Mouse (Mus musculus): ENCODE measurements around the gene Fa2h.
A peak's percentile ranks its signal among the peaks of the same experiment; 100 is the strongest.
"Not testable (repeated sequence)": the region's sequence is repeated elsewhere in the genome, so short reads cannot be mapped to it uniquely, and the experiment has no call there.

Fa2h gene

DNA sequence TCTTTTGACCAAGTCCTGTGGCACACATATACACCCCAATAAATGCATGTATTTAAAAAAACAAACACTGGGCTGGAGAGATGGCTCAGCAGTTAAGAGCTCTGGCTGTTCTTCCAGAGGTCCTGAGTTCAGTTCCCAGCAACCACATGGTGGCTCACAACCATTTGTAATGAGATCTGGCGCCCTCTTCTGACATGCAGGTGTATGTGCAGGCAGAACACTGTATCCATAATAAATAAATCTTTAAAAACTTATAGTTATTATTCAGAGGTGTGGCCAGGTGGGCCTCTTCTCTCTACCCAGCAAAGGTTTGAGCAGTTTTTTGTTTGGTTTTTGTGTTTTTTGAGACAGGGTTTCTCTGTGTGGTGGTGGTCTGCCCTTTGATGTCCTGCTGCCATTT, 34.7 kb downstream of the Fa2h start:
- DNase-seq (ENCODE audit: low spot score in 2 of 2): no peak

DNA sequence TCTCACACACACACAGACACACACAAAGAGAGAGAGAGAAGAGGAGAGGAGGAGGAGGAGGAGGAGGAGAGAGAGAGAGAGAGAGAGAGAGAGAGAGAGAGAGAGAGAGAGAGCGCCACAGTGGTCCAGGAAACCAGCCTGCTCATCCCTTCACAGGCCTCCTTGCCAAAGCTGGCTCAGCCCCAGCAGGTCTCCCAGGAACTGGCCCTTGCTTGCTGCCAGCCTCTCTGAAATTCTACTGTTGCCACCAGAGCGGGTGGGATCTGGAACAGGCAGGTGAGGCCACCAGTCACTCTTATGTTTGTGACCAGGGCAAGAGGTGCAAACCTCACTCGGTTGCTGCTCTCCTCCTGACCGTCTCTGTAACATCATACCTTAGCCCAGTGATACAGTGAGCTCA, 36.2 kb downstream of the Fa2h start:
- DNase-seq (ENCODE audit: low spot score in 2 of 2): no peak

DNA sequence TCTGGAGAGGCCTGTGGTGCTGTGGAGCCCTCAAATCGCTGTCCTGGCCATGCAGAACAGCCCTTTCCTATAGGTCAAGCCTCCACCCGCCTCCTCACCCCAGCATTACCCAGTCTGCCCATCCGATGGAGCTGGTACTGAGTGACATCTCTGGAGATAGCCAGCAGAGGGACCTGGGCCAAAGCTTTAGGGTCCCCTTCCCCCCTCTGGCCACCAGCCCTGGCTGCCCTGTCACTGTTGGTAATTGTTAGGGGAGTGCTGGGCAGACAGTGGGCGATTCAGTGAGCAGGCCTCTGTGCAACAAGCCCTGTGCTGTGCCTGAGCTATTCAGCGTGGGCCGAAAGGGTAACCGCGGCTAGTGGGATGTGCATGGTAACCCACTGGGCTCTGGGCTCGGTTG, 40.1 kb downstream of the Fa2h start:
- DNase-seq (ENCODE audit: low spot score in 2 of 2): no peak

DNA sequence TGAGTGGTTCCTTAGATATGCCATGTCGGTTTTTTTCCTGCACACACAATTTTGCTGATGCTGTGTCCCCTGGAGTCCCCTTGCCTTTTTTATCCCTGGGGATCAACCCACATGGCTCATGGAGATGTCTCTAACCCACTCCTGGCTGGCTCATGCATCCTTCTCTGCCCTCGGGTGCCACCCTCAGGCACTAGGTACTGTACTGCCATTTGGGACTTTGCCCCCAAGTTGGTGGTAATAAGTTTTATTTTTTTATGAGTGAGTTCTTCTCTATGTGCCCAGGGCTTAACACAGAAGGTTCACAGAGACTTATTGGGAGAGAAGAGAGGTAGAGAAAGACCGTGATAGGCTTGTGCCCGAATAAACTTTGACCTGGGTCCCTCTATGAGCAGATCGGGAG, 41.3 kb downstream of the Fa2h start:
- no peak for DNase-seq (ENCODE audit: low spot score in 2 of 2)

DNA sequence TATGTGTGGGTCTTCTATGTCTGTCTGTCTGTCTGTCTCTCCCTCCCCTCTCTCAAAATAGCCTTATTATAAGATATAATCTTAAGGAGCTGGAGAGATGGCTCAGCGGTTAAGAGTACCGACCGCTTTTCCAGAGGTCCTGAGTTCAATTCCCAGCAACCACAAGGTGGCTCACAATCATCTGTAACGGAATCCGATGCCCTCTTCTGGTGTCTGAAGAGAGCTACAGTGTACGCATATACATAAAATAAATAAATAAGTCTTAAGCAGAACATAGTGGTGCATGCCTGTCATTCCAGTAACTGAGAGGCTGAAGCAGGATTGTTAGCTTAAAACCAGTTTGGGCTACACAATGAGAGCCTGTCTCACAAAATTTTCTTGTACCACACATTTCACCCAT, 43.0 kb downstream of the Fa2h start:
- DNase-seq (ENCODE audit: low spot score in 2 of 2): no peak

DNA sequence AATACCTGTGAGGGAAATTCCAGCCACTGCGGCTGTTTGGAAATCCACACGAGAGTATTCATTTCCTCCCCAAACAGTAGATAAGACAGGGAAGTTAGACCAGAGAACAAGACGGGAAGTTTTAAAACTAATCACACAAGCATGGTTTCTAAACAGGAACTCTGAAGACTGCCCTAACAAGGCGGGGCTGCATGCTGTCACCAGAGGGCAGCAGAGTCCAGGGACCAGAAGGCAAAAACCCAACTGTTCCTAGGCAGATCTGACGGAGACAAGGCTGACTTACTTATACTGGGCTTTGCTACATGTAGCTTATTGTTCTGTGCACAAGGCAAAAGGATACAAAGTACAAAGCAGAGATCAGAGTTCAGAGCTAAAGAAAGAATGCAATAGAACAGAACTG, 50.4 kb downstream of the Fa2h start:
- peak; percentile 51 to 85 for DNase-seq (ENCODE audit: low spot score in 2 of 2)

DNA sequence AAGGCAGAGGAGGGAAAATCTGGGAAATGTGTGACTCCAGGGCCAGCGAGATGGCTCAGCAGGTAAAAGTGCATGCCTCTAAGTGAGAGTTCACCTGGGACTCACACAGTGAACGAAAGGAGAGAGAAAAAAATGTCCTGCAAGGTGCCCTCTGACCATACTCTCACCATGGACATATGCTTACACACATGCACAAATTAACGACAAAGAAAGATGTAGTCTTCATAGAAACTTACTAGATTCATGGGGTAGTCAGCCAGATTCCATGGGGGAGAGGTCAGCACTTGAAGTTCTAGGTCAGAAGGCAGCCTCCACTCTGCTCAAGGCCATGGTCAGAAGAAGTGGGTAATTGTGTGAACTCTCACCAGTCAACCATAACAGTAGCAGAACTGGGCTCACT, 53.4 kb downstream of the Fa2h start:
- DNase-seq (ENCODE audit: low spot score in 2 of 2): no peak

DNA sequence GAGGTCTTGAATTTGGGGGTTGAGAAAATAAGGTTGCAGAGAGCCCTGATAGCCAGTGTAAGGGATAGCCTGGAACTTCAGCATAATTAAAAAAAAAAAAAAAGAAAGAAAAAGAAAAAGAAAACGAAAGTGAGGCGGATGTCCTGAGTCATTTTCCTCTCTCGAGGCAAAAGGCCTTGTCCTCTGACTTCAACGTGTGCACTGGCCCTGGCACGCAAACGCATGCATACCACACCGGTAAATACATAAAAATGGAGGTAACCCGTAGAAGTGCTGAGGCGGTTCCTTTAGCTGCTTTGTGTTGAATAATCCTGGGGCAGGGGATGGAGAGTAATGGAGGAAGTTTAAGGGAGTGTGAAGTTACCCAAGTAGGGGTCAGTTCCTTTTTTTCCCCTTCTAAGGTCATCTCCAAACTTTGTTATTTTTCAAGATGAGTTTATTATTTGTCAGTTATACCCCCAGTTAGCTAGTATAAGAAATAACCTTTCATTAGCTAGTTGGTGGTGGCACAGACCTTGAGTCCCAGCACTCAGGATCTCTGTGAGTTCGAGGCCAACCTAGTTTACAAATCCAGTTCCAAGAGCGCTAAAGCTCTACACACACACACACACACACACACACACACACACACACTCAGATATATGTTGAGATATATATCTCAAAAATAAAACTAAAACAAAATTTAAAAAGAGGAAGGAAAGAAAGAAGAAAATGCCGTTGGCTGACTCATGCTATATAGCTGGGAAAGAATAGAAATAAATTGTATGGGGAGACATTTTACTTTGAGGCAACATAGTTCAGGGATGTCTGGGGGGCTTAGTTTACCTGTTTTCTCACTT, 55.0 kb downstream of the Fa2h start:
- no peak for DNase-seq (ENCODE audit: low spot score in 2 of 2)

DNA sequence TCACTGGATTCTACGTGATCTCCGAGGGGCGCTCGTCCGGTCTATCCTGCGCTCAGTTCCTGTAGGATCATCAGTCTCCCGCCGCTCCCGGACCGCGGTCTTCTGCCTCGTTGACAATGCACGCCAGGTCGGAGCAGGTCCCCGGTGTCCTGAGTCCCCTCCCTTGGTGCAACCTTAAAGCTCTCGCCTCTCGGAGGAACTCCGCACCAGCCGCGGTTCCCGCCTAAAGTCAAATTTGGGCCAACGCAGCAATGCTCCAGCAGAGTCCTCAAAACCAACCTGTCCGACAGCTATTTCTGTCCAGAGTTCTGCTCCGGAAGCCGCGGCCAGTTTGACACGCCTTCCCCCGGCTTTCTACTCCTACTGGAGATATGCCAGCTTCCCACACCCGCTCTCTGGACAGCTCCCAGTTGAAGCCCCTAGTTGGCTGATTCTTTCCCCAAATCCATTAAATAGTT, 55.7 kb downstream of the Fa2h start, which contains the start of gene Mlkl:
TSS of gene Mlkl (minus strand) at position 288 of the 458 bp plus-strand sequence.
- peak; percentile 59 to 63 for DNase-seq (ENCODE audit: low spot score in 2 of 2)

DNA sequence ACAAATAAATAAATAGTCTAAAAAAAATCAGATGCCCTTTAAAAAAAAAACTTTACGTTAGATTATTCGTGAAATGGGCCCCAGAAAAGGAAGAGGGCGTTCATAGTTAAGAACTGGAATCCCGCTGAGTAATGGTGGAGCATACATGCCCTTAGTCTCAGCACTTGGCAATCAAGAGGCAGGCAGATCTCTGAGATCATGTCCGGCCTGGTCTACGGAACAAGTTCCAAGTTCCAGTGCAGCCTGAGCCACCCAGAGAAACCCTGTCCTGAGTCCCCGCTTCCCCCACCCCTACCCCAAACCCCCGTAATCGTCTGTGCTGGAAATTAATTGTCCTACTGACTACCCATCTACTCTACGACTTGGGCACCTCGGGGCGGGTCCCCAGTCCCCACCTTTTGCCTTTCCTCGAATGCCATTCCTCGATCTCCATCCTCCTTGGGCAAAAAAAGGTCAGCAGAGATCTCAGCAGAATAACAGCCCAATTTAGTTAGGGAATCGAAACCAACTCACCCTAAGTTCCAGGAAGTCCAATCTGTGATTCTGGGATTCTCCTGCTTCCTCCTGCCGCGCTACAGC, 56.2 kb downstream of the Fa2h start:
- peak in 1 of 2 experiments; percentile 31 for DNase-seq (ENCODE audit: low spot score in 2 of 2)

DNA sequence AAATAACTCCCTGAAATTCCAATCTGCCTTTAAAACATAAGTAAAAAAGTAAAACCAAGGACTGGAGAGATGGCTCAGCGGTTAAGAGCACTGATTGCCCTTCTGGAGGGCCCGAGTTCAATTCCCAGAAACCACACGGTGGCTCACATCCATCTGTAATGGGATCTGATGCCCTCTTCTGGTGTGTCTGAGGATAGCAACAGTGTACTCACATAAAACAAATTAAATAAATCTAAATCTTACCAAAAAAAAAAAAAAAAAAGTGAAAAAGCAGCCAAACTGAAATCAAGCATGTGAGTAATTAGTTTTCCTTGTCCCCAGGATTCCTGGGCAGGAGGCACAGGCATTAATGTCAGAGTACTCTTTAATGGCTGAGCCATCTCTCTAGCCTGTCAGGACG, 56.9 kb downstream of the Fa2h start:
- DNase-seq (ENCODE audit: low spot score in 2 of 2): no peak

DNA sequence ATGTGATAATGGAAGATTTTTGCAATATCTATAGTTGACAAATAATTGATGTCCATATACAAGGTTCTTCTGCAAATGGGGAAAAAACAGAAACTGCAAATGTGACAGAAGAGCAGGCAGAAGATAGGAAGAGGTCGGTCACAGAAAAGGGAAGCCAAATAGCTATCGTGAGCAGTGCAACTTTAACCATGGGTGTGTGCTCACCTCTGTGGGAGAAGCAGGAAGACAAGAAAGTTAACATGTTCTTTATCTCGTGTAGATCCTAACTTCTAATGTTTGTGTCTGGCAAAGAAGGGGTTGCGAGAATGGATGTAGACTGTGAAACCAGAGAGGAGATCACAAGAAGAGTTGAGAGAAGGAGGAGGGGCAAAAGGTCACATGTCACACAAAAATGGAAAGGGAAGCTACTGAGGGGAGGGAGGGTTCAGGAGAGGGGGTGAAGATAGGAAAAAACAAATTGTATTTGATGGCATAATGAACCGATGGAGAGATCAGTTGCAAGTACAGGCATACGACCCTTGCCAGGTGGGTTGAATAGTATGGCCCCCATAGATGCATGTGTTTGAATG, 68.3 kb downstream of the Fa2h start:
- DNase-seq (ENCODE audit: low spot score in 2 of 2): no peak

DNA sequence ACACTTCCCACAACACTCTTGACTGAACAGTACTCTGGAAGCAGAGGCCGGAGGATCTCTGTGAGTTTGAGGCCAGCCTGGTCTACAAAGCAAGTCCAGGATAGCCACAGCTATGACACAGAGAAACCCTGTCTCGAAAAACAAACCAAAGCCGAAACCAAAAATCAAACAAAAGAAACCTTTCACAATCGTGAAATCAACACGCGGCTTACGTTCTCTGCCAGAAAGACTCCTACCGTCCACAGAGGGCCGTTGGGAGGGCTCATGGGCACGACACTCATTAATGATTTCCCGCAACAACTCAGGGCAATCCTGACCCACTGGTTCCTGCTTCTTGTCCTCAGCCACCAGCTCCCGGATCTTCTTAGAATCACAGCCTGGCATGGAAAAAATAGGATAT, 78.9 kb downstream of the Fa2h start:
- DNase-seq (ENCODE audit: low spot score in 2 of 2): no peak

DNA sequence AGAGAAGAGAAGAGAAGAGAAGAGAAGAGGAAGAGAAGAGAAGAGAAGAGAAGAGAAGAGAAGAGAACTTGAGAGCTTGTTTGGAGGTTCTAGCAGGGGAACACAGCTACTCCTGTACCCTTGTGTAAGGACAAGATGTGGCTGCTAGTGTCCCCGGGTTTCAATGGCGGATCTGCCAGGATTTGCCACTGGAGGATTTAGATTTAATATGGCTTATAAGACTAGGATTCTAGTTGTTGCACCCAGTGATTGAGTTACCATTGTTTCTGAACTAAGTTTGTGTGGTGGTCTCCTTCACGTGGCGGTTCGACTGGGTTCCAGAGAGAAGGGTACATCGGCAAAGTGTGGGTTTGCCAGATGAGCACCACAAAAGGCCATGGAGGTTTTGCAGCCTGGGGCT, 79.7 kb downstream of the Fa2h start:
- DNase-seq (ENCODE audit: low spot score in 2 of 2): not testable (repeated sequence)

DNA sequence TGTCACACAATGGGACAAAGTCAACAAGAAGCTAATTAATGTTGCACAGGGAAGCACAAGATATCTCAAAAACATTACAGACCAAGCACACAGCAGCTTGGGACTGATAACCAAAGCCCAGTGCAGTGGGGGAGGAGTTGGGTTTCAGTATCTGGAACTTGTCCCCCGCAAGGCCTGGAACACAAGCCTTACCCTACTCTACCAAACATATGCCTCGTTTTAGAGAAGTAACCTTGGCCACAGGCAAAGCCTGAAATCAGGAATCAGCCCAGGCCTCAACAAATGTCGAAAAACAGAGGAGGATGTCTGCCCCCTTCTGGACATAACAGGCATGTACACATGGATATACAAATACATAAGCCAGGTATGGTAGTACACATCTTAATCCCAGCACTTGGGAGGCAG, 80.9 kb downstream of the Fa2h start:
- peak; percentile 44 to 50 for DNase-seq (ENCODE audit: low spot score in 2 of 2)

DNA sequence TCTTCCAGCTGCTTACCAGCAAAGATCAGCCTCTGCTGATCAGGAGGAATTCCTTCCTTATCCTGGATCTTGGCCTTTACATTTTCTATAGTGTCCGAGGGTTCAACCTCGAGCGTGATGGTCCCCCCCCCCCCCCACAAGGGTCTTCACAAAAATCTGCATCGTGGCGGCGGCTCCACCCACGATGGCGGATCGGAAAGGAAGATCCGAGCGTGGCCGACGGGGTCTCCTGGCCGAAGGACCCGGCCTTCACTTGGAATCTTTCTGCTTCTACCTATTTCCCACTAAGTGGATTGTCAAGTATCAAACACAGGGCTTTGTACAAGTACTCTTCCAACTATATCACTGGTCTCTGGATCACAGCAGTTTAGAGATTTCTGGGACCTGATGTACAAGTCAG, 83.6 kb downstream of the Fa2h start:
- not testable (repeated sequence) for DNase-seq (ENCODE audit: low spot score in 2 of 2)

DNA sequence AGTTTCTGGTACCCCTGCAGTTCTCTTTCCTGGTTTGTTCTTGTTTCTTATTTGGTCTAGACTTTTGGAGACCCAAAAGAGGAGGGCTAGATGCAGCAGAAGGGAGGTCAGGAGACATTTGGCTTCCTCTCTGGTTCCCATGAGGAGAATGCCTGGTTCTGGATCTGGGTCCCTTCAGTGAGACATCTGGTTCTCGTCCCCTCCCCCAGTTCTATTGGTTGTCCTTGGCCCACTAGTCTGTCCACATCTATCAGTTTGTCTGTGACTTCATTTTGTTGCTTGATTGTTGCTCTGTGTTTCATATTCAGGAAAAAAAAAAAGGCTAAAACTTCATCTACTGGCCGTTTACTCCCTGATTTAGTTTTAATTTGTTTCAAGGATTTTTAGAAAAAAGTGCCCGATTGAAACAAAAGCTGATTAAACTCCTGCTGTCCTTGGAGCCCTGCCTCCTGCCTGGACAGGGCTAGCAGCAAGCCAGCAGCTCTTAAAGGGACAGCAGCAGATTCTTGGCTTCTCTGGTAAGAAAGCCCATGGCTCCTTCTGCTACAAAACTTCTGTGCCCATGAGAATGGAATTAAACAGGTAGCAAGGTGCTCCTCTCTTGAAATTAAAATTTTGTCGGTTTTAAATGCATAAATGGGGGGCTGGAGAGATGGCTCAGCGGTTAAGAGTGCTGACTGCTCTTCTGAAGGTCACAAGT, 88.4 kb downstream of the Fa2h start:
- DNase-seq (ENCODE audit: low spot score in 2 of 2): no peak

DNA sequence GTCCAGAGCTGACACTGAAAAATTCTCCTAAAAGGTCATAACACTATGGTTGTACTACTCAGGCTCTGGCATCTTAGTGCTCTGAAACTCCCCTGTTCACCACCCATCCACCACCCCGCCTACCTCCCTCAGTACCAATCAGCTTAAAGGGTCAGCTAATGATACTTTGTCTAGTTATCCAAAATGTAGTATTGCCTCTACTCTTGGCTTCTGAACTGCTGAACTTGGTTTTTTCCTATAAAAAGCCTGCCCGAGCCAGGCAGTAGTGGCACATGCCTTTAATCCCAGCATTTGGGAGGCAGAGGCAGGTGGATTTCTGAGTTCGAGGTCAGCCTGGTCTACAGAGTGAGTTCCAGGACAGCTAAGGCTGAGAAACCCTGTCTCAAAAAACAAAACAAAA, 89.3 kb downstream of the Fa2h start:
- no peak for DNase-seq (ENCODE audit: low spot score in 2 of 2)

DNA sequence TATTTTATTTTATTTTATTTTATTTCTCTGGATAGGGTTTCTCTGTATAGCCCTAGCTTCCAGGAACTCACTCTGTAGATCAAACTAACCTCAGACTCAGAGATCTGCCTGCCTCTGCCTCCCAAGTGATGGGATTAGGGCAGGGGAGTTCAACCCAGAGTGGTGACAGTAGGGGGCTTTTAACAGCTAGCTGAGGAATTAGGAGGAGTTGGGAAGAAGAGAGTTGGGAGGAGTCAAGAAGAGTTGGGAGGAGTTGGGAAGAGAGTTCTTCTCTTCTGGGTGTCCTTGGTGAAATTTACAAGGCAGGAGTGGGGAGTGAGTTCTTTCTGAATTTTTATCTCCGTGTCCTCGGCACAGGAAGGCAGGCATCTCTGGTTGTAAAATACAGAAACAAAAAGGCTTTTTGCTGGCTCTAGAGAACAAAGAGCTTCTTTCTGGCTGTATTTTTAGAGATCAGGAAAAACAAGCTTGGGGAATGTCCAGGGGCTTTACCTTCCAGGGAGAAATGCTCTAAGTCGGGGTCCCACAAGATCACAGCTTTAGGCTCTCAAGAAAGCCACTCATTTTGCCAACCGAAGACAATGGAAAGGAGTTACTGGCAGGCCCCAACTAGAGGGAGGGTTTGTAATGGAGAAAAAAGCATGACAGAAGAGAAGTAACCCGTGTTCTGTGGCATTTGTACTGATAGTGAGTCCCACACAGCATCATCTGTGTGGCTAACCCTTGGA, 90.4 kb downstream of the Fa2h start:
- DNase-seq (ENCODE audit: low spot score in 2 of 2): not testable (repeated sequence)

DNA sequence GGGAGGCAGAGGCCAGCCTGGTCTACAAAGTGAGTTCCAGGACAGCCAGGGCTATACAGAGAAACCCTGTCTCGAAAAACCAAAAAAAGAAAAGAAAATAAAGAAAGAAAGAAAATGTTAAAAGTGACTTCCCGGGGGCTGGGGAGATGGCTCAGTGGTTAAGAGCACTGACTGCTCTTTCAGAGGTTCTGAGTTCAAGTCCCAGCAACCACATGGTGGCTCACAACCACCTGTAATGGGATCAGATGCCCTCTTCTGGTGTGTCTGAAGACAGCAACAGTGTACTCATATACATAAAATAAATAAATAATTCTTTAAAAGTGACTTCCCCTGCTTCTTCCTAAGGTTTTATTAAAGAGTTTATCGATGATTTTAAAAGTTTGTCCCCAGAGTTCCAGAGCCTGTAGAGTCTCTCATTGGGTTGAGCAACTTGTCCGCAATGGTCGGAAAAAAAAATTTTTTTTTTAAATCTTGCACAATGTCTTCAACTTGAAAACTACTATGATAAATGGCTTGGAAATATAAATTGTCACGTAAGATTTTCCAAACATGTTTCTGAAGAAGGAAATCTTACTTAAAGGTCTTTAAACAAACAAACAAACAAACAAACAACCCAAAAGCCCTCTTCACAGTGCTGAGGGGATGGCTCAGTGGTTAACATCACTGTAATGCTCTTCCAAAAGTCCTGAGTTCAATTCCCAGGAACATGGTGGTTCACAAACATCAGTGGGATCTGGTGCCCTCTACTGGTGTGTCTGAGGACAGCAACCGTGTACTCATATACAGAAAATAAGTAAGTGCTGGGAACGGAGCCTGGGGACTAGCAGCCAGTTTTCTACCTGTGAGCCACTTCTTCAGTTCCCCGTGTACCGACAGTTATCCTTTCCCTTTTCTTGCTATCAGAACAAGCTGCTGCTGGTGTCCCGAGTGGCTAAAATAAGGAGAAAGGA, 92.8 kb downstream of the Fa2h start:
- peak in 1 of 2 experiments; percentile 30 for DNase-seq (ENCODE audit: low spot score in 2 of 2)

Measured in spleen, postnatal 10 days (tissue).